ENCODE assay signal across 10 mouse cellular contexts in genomic region chr13:73264166-73264735, GRCm38 (mm10). TPM values are rescaled to one million over a fixed set of nuclear protein-coding genes. Genes with fewer than 3 reads are reported as not detected.
DNase-seq lines count a peak whose midpoint lies in the region; ATAC-seq and TF ChIP-seq lines count a peak whose summit lies in the region.
"Had no signal": no experiment of that assay in that cellular context is flagged by ENCODE, and none has a peak within 500 bp of the region (broad histone marks: within the 10 kb centered on the region; RNA-seq: fewer than 3 reads in every experiment).

No protein-coding gene starts in this region.

- TF ChIP-seq CTCF in left cerebral cortex, adult 2 months (IDR thresholded peaks at IDR 0.05), result no peak

- H3K9me3 ChIP-seq in forebrain, embryonic 12.5 days, result no peaks in the 10 kb centered on the region
- no peaks in the 10 kb centered on the region for H3K9me3 ChIP-seq in forebrain, embryonic 15.5 days
- H3K9me3 ChIP-seq in megakaryocyte, embryonic 14.5 days, result no peaks in the 10 kb centered on the region; the same call in 1 of the 2 replicates
- H3K9me3 ChIP-seq in hindbrain, embryonic 15.5 days, result no peaks in the 10 kb centered on the region
- no peaks in the 10 kb centered on the region for H3K9me3 ChIP-seq in neural tube, embryonic 14.5 days (ENCODE audit: control insufficient read depth, low read length)
- H3K9me3 ChIP-seq: liver, embryonic 15.5 days had no signal

- H3K4me1 ChIP-seq in forebrain, embryonic 12.5 days, result peaks cover 52% of the 10 kb centered on the region
- peaks cover 40% of the 10 kb centered on the region for H3K4me1 ChIP-seq in forebrain, embryonic 15.5 days
- H3K4me1 ChIP-seq in megakaryocyte, embryonic 14.5 days, result peaks cover 29% of the 10 kb centered on the region
- peaks cover 50% of the 10 kb centered on the region for H3K4me1 ChIP-seq in hindbrain, embryonic 15.5 days (replicated peaks)
- peaks cover 18% of the 10 kb centered on the region for H3K4me1 ChIP-seq in neural tube, embryonic 14.5 days (ENCODE audit: control insufficient read depth, insufficient read depth, low read length)
- H3K4me1 ChIP-seq: liver, embryonic 15.5 days had no signal

- 1% methylated on average over 29 of the region's 29 CpGs for WGBS in forebrain, embryonic 12.5 days
- 1% methylated on average over 29 of the region's 29 CpGs for WGBS in forebrain, embryonic 15.5 days
- WGBS in hindbrain, embryonic 15.5 days, result 5% methylated on average over 29 of the region's 29 CpGs
- 2% methylated on average over 29 of the region's 29 CpGs for WGBS in neural tube, embryonic 14.5 days

- peak overlapping the region; percentile 2; the same call in 1 of the 2 replicates for H3K4me3 ChIP-seq in forebrain, embryonic 12.5 days (replicated peaks)
- H3K4me3 ChIP-seq in forebrain, embryonic 15.5 days, result no peak overlapping the region
- H3K4me3 ChIP-seq in megakaryocyte, embryonic 14.5 days (replicated peaks), result peak overlapping the region; percentile 59
- peak overlapping the region; percentile 27; the same call in 1 of the 2 replicates for H3K4me3 ChIP-seq in hindbrain, embryonic 15.5 days
- no peak overlapping the region for H3K4me3 ChIP-seq in neural tube, embryonic 14.5 days (ENCODE audit: low read depth, low read length)
- H3K4me3 ChIP-seq in left cerebral cortex, adult 2 months, result no peak overlapping the region
- H3K4me3 ChIP-seq: liver, embryonic 15.5 days had no signal

- H3K9ac ChIP-seq in forebrain, embryonic 12.5 days, result no peak overlapping the region
- H3K9ac ChIP-seq in forebrain, embryonic 15.5 days (replicated peaks), result no peak overlapping the region
- no peak overlapping the region for H3K9ac ChIP-seq in hindbrain, embryonic 15.5 days
- H3K9ac ChIP-seq in neural tube, embryonic 14.5 days (replicated peaks; ENCODE audit: low read depth, low read length), result no peak overlapping the region
- H3K9ac ChIP-seq: liver, embryonic 15.5 days had no signal

- no peaks in the 10 kb centered on the region for H3K36me3 ChIP-seq in forebrain, embryonic 12.5 days (replicated peaks)
- no peaks in the 10 kb centered on the region for H3K36me3 ChIP-seq in forebrain, embryonic 15.5 days
- no peaks in the 10 kb centered on the region for H3K36me3 ChIP-seq in megakaryocyte, embryonic 14.5 days (replicated peaks; ENCODE audit: low read length)
- H3K36me3 ChIP-seq in hindbrain, embryonic 15.5 days, result no peaks in the 10 kb centered on the region
- H3K36me3 ChIP-seq in neural tube, embryonic 14.5 days (ENCODE audit: control insufficient read depth, insufficient read depth, low read length), result no peaks in the 10 kb centered on the region
- H3K36me3 ChIP-seq: liver, embryonic 15.5 days had no signal

- no peak for DNase-seq in thymus, postnatal 25 days
- no peak for DNase-seq in left cerebral cortex, adult 2 months (ENCODE audit: extremely low spot score in 1 of 2, low spot score in 2 of 2)

- no peak overlapping the region for H3K27ac ChIP-seq in forebrain, embryonic 12.5 days
- no peak overlapping the region for H3K27ac ChIP-seq in forebrain, embryonic 15.5 days (replicated peaks)
- H3K27ac ChIP-seq in hindbrain, embryonic 15.5 days (replicated peaks), result no peak overlapping the region
- H3K27ac ChIP-seq in neural tube, embryonic 14.5 days (ENCODE audit: low read depth, low read length), result no peak overlapping the region
- no peak overlapping the region for H3K27ac ChIP-seq in left cerebral cortex, adult 2 months
- H3K27ac ChIP-seq: liver, embryonic 15.5 days had no signal

- intact Hi-C loops in left cerebral cortex, adult 2 months (cut with DNase I), result loop anchor here (5.0 kb wide), 3 partner anchors 627 to 1302 kb away; partner anchors contain the start of gene Irx1

- peak overlapping the region; percentile 31; the same call in 1 of the 2 replicates for H3K4me2 ChIP-seq in forebrain, embryonic 12.5 days
- H3K4me2 ChIP-seq in forebrain, embryonic 15.5 days (replicated peaks), result no peak overlapping the region
- H3K4me2 ChIP-seq in hindbrain, embryonic 15.5 days, result peak overlapping the region; percentile 89
- H3K4me2 ChIP-seq in neural tube, embryonic 14.5 days (ENCODE audit: low read depth, low read length), result peak overlapping the region; percentile 8; the same call in 1 of the 2 replicates
- H3K4me2 ChIP-seq: liver, embryonic 15.5 days had no signal

- ATAC-seq in forebrain, embryonic 12.5 days (ENCODE audit: low FRiP score), result peak; percentile 21; the same call in 1 of the 2 replicates
- no peak for ATAC-seq in forebrain, embryonic 15.5 days (replicated peaks)
- no peak for ATAC-seq in megakaryocyte, adult 5-6 weeks (ENCODE audit: poor library complexity, severe bottlenecking)
- ATAC-seq in hindbrain, embryonic 15.5 days (ENCODE audit: low FRiP score, low read depth), result no peak
- ATAC-seq in neural tube, embryonic 14.5 days (ENCODE audit: low read depth), result 0 out of 2 replicates have a peak, but pooled peaks have one; percentile 8

- peaks cover 100% of the 10 kb centered on the region for H3K27me3 ChIP-seq in forebrain, embryonic 12.5 days
- peaks cover 97% of the 10 kb centered on the region for H3K27me3 ChIP-seq in forebrain, embryonic 15.5 days
- peaks cover 100% of the 10 kb centered on the region for H3K27me3 ChIP-seq in megakaryocyte, embryonic 14.5 days (replicated peaks)
- H3K27me3 ChIP-seq in hindbrain, embryonic 15.5 days, result peaks cover 97% of the 10 kb centered on the region
- peaks cover 86% of the 10 kb centered on the region for H3K27me3 ChIP-seq in neural tube, embryonic 14.5 days (ENCODE audit: control insufficient read depth, insufficient read depth, low read length)

RNA-seq across cellular contexts. Expression of gene Irx4, which starts 4.0 kb away (rescaled TPM):
- polyA plus RNA-seq in forebrain, embryonic 12.5 days (2016; fragmentation: Nextera tagmentation; extraction: Ambion mirVana), result 0.53 and 1.0 TPM in 2 replicates
- 0.09 TPM in 1 of 2 replicates, not detected in the other for polyA plus RNA-seq in forebrain, embryonic 15.5 days (2015; fragmentation: Nextera tagmentation; extraction: Ambion mirVana)
- not detected in 2 replicates for polyA plus RNA-seq in megakaryocyte, embryonic 14.5 days (2012; ENCODE audit: insufficient read depth, low replicate concordance)
- not detected in 2 replicates for total RNA-seq in megakaryocyte, adult 5-6 weeks (2015)
- not detected in 2 replicates for total RNA-seq in megakaryocyte, adult 5-6 weeks (2017)
- 3.6 and 5.7 TPM in 2 replicates for polyA plus RNA-seq in hindbrain, embryonic 15.5 days (2015; fragmentation: Nextera tagmentation; extraction: Ambion mirVana)
- 0.36 and 0.80 TPM in 2 replicates for polyA plus RNA-seq in neural tube, embryonic 14.5 days (2014; fragmentation: Nextera tagmentation; extraction: Ambion mirVana)
- not detected for total RNA-seq in left cerebral cortex, adult 2 months (2021)
- total RNA-seq: neutrophil, adult 5-6 weeks had no signal
- polyA plus RNA-seq: liver, embryonic 15.5 days had no signal

Comparison
In these comparisons a context has a peak if more than half of its experiments do, and no peak if none do; other contexts are left out.
1. ATAC-seq: peak in forebrain, embryonic 12.5 days (single experiment) and neural tube, embryonic 14.5 days (single experiment); none in forebrain, embryonic 15.5 days (single experiment), megakaryocyte, adult 5-6 weeks (single experiment) and hindbrain, embryonic 15.5 days (single experiment).
2. H3K4me3 ChIP-seq: peak in forebrain, embryonic 12.5 days (single experiment), megakaryocyte, embryonic 14.5 days (single experiment) and hindbrain, embryonic 15.5 days (single experiment); none in forebrain, embryonic 15.5 days (single experiment), neural tube, embryonic 14.5 days (single experiment) and left cerebral cortex, adult 2 months (single experiment).